Mouse (Mus musculus): Measurements from ENCODE around the gene Mob3a.

Mob3a gene

DNA sequence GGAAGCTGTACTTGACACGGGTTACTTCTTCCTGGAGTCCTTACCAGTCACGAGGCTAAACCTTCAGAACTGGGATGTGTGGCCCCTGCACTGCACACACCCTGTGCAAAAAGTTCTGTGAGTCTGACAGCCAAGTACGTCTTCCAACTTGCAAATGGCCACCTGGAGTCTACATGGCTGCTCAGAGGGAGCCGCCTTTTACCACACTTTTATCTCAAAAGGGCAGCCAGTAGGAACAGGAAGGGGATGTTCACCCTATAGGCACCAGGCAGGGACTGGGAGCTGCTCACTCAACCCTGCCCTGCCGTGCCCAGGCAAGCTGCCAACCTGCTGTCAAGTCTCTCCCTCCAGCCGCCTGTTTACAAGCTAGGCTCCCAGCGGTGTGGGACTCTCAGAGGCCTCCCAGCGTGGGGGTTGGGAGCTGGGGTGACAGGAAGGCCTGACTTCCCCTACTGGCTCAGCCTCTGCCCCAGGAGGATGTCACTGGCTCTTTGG is 23.8 kb downstream of the Mob3a start, which contains the start of gene Mknk2:
Mknk2 (minus strand) TSS at position 171 of the 495 bp plus-strand sequence.
- ATAC-seq (ENCODE audit: low TSS enrichment), result 0 out of 2 replicates have a peak, but pooled peaks have one; percentile 11

DNA sequence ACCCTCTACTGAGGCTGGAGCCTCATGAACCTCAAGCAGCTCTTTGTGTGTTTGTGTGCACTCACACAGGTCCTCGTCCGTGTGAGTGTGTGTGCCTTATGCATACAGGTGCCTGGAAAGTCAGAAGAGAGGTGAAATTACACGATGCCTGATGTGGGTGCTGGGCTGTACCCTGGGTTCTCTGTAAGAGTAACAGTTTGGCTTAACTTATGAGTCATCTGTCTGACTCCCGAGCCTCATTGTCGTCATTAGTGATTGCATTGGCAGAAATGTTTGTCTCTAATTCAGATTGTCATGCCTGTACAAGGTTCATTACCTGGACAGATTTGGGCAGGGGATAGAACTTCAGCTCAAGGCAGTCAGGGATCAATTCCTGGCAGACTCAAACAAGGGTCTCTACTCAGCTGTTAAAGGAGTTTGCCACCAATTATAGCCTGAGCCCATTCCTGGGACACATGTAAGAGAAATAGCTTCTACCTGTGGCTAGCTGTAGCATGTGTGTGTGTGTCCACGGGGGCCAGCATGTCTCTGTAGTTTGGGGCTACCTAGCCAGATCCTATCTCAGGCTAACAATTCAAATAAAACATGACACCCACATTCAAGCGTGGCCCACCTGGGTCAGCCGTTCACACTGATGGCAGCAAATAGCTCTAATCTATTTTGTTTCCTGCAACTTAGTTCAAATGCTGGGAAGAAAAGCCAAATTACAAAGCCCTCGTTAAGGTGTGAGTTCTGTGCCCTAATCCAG is 24.5 kb downstream of the Mob3a start:
- no peak for ATAC-seq (ENCODE audit: low TSS enrichment)

DNA sequence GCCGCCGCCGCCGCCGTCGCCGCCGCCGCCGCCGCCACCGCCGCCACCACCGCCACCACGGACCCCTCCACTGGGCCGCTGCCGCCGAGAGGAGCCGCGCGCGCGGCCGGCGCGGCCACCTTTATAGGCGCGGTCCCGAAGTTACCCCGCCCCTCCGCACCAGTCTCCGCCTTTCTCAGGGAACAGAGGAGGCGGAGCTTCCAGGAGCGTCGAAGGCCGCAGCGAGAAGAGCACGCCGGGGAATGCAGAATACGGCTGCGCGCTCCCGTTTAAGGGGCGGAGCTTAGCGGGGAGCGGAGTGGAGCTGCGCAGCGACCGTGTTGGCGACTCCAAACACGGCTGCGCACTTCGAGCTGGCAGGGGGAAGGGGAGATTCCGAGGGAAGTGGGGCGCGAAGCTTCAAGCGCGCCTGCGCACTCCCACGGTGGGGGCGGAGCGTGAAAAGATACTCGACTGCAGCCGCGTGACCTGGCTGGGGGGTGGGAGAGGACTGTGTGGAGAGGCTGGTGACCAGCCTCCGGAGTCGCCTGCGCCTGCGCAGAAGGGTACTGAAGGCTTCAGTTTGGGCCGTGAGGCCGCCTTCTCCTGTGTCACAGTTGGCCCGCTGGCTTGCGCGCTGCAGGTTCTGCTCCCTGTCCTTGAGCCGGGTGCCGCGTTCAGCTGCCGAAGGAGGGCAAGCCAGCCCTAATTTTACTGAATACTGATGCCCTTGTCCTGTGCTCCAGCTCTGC is 25.4 kb downstream of the Mob3a start:
- peak; percentile 81 for ATAC-seq (ENCODE audit: low TSS enrichment)

- no peak for ATAC-seq (ENCODE audit: low TSS enrichment)
Observed at GRCm38 (mm10) chr10:80675405-80676197, 26.2 kb downstream of the Mob3a start.

DNA sequence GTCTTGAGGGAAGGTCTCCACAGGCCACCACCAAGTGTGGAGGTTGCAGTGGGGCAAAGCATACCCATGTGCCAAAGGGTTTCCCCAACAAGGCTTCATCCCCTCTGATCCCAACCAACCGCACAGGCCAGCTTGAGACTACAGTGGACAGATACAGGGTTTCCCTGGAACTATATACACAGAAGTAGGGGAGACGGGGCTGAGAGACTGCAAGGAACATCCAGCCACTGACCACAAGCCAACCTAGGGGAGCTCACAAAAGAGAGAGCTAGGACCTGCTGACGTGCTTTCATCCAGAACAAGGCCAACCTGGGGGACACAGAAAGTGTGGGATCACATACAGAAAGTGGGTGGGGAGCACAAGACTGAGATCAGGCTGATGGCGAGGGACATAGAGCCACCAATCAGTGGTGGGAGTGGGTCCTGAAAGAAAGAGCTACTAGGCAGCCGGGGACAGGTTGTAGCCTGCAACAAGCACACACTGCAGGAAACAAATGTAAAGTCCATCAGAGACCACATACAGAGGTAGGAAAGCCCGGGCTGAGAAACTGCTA is 26.8 kb downstream of the Mob3a start:
- ATAC-seq (ENCODE audit: low TSS enrichment), result no peak

GRCm38 (mm10) chr10:80674161-80674711 is 27.5 kb downstream of the Mob3a start:
- no peak for ATAC-seq (ENCODE audit: low TSS enrichment)

GRCm38 (mm10) chr10:80673690-80674089 is 28.1 kb downstream of the Mob3a start:
- ATAC-seq (ENCODE audit: low TSS enrichment), result no peak

GRCm38 (mm10) chr10:80671936-80672690 is 29.7 kb downstream of the Mob3a start:
- no peak for ATAC-seq (ENCODE audit: low TSS enrichment)

- ATAC-seq (ENCODE audit: low TSS enrichment), result no peak
Observed at GRCm38 (mm10) chr10:80671251-80671650, 30.5 kb downstream of the Mob3a start.

GRCm38 (mm10) chr10:80670531-80670930 is 31.2 kb downstream of the Mob3a start:
- ATAC-seq (ENCODE audit: low TSS enrichment), result no peak

DNA sequence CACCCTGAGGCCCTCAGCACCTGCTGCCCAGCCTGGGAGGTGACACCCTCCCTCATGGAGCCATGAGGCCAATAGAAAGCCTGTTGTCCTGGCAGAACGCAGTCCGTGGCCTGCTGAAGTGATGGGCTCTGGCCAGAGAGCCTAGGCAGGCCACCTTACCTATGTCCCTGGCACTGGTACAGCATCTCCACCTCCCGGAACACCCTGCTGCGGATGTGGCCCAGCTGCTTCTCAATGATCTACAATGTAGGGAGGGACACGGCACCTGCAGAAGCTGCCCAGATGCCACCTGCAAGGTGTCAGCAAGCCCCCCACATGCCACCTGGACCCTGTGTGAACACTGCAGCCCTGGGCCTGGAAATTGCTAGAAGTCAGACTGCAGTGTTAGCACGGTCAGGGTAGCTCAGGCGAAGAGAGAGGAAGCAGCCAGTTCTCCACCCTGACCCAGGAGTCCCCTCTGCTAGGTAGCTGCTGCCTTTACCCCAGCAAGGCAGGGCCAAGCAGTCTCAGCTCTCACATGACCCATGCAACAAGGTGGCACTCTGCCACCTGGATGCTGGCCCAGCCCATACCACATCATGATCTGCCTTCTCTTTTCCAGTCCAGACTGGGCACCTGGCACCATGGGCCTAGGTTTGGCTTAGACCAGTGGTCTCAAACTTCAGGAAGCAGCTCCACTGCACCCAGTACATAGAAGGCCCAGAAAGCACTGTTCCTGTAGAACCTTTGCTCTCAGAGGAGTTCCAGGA is 31.9 kb downstream of the Mob3a start:
- no peak for ATAC-seq (ENCODE audit: low TSS enrichment)

DNA sequence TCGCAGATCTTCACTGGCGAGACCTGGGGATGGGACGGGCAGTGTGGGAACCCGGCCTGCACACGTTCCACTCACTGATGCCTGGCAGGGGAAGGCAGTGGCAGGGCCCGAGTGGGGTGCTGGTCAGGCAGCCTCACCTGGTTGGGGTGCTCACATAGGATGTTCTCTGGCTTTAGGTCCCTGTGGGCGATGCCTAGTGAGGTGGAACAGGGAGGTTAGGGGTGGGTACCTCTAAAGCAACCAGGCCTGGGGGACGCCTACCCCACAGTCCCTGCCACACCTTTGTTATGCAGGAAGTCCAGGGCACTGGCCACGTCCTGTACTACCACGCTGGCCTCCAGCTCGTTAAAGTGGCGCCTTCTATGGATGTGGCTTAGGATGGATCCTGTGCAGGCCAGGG is 32.8 kb downstream of the Mob3a start:
- no peak for ATAC-seq (ENCODE audit: low TSS enrichment)

DNA sequence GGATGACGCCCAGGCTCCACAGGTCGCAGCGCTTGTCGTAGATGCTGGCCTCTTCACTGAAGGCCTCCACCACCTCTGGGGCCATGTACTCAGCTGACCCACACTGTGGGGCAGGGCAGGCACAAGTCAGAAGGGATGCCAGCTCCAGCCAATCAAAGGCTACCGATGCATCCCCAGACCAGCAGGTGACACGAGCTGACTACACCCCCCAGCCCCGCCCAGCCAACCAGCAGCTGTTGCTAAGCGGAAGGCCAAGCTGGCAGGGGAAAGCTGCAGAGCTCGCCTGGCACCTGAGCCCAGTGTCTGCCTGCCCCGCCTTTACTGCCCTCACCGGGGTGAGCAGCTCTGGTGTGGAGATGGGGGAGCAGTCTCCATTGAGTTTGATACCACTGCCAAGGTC is 33.2 kb downstream of the Mob3a start:
- ATAC-seq (ENCODE audit: low TSS enrichment), result no peak

- ATAC-seq (ENCODE audit: low TSS enrichment), result no peak
Observed at GRCm38 (mm10) chr10:80666837-80667412, 34.9 kb downstream of the Mob3a start.

- ATAC-seq (ENCODE audit: low TSS enrichment), result no peak
Observed at GRCm38 (mm10) chr10:80665981-80666733, 35.6 kb downstream of the Mob3a start.

DNA sequence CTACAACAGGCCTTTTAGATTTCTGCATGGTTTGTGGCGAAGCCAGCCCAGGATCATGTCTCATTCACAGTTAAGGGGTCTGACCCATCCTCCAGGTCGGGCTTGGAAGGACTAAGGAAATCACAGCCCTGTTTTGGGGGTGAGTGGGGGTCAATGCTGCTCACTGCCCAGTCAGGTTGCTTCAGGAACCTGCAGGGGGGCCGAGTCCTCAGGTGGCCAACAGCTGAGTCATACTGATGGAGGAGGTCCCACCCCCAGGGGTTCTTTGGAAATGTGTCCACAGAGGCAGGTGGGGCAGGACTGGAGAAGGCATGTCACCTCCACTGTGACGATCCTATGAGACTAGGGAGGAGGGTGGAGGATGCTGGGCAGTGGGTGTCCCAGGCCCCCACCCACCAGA is 36.3 kb downstream of the Mob3a start:
- ATAC-seq (ENCODE audit: low TSS enrichment), result no peak

DNA sequence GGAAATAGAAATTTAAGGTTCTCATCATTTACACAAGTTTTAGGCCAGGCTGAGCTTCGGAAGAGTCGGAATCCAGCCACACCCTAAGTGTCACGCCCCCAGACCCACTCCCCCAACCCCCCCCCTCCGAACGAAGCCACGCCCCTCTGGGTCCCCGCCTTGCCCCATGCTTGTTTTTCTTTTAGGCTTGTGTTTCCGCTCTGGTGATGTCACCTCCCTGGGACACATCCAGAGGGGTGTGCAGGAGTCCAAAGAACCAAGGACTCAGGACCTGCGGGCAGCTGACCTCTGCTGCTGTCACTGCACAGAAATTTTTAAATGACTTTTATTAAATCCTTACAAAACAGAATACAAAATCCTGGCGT is 36.8 kb downstream of the Mob3a start:
- no peak for ATAC-seq (ENCODE audit: low TSS enrichment)

GRCm38 (mm10) chr10:80664197-80665015 is 37.4 kb downstream of the Mob3a start:
- ATAC-seq (ENCODE audit: low TSS enrichment), result peak; percentile 56; the same call in 1 of the 2 replicates

Data from frontal cortex, adult (tissue).